Mouse (Mus musculus) CH12.LX (cell line): ENCODE data around the gene Cst12.

ENCODE experiments used
- BHLHE40 ChIP-seq: IDR thresholded peaks from 2 replicates; pipeline ENCODE4 v1.6.1; 2011; ENCODE audit warnings: mild to moderate bottlenecking, low read depth, low read length, improper control_type of control experiment
- CTCF ChIP-seq, 2 experiments: IDR thresholded peaks in 1 of 2; conservative IDR thresholded peaks in 1 of 2; 2 replicates each; pipeline ENCODE4 v1.5.1; 2011 to 2012; ENCODE audit warnings: low read depth in 2 of 2, low read length in 2 of 2, improper control_type of control experiment in 1 of 2, inconsistent platforms in 1 of 2, mild to moderate bottlenecking in 1 of 2, moderate library complexity in 1 of 2
- E2F4 ChIP-seq: IDR thresholded peaks from 2 replicates; pipeline ENCODE4 v1.6.1; 2011; ENCODE audit warnings: low read depth, low read length, improper control_type of control experiment; ENCODE audit not compliant: insufficient replicate concordance
- EP300 ChIP-seq: IDR thresholded peaks from 2 replicates; pipeline ENCODE4 v1.6.1; 2011; ENCODE audit warnings: low read length, improper control_type of control experiment
- GABPA ChIP-seq: IDR thresholded peaks from 2 replicates; pipeline ENCODE4 v1.6.1; 2012; ENCODE audit warnings: low read depth, low read length, improper control_type of control experiment, inconsistent platforms; ENCODE audit not compliant: insufficient replicate concordance
- HCFC1 ChIP-seq: IDR thresholded peaks from 2 replicates; pipeline ENCODE4 v1.6.1; 2012; ENCODE audit warnings: low read depth, mild to moderate bottlenecking, inconsistent platforms, low read length, improper control_type of control experiment
- KAT2A ChIP-seq: IDR thresholded peaks from 2 replicates; pipeline ENCODE4 v1.6.1; 2012; ENCODE audit warnings: low read length, improper control_type of control experiment, inconsistent platforms; ENCODE audit not compliant: insufficient replicate concordance
- MAZ ChIP-seq: IDR thresholded peaks from 2 replicates; pipeline ENCODE4 v1.6.1; 2012; ENCODE audit warnings: low read depth, mild to moderate bottlenecking, inconsistent platforms, low read length, improper control_type of control experiment, moderate library complexity
- POLR2A ChIP-seq: IDR thresholded peaks from 2 replicates; pipeline ENCODE4 v1.6.1; 2011; ENCODE audit warnings: low read depth, mild to moderate bottlenecking, improper control_type of control experiment, low read length
- POLR2AphosphoS2 ChIP-seq: IDR thresholded peaks from 2 replicates; pipeline ENCODE4 v1.6.1; 2011; ENCODE audit warnings: low read depth, low read length, improper control_type of control experiment
- RAD21 ChIP-seq: IDR thresholded peaks from 2 replicates; pipeline ENCODE4 v1.6.1; 2011; ENCODE audit warnings: low read depth, mild to moderate bottlenecking, low read length, improper control_type of control experiment, moderate library complexity
- ZC3H11A ChIP-seq: IDR thresholded peaks from 2 replicates; pipeline ENCODE4 v1.6.1; 2012; ENCODE audit warnings: low read depth, mild to moderate bottlenecking, inconsistent platforms, low read length, improper control_type of control experiment
- ZNF384 ChIP-seq: IDR thresholded peaks from 2 replicates; pipeline ENCODE4 v1.6.1; 2012; ENCODE audit warnings: low read depth, low read length, improper control_type of control experiment, inconsistent platforms

GRCm38 (mm10) chr2:148743846-148744407, 45.2 kb upstream of the Cst12 start:
- TF ChIP-seq POLR2A (no peak), ZC3H11A (no peak), CTCF (conservative IDR thresholded peaks at IDR 0.05 in 1 of 2, IDR thresholded peaks at IDR 0.05 in 1 of 2; ENCODE audit: low read depth in 2 of 2, low read length in 2 of 2) (no peak), POLR2AphosphoS2 (no peak), MAZ (no peak), HCFC1 (no peak), ZNF384 (no peak), GABPA (no peak), BHLHE40 (no peak), EP300 (no peak), E2F4 (no peak), RAD21 (no peak), KAT2A (no peak)
